Mouse (Mus musculus) lung, adult 2 months (tissue): ENCODE measurements around the gene Rap1a.

ENCODE experiments used
- CTCF ChIP-seq: fragments of 200-500 bp; IDR thresholded peaks from 2 replicates; pipeline ENCODE4 v1.5.1; 2011; ENCODE audit warnings: mild to moderate bottlenecking, low read length, control low read depth; ENCODE audit not compliant: insufficient read depth
- POLR2A ChIP-seq: fragments of 200-500 bp; IDR thresholded peaks from 2 replicates; pipeline ENCODE4 v1.6.1; 2011; ENCODE audit warnings: low read depth, mild to moderate bottlenecking, control low read depth, low read length, borderline replicate concordance; ENCODE audit errors: extremely low read depth

GRCm38 (mm10) chr3:105825501-105826161, 24.5 kb upstream of the Rap1a start:
- TF ChIP-seq CTCF: no peak
- no peak for TF ChIP-seq POLR2A
